Mouse (Mus musculus) midbrain, embryonic 16.5 days (tissue): ENCODE measurements around the gene Ahsg. TPM values are rescaled to one million over a fixed set of nuclear protein-coding genes. Genes with fewer than 3 reads are reported as not detected.

ENCODE experiments used
- ATAC-seq: fragments of 200-750 bp; cut with Nextera tagmentation; 2 replicates; pipeline ENCODE4 v1.8.0; 2017; ENCODE audit warnings: moderate TSS enrichment
- H3K27ac ChIP-seq: fragments of 300-500 bp; sonication (generic); 2 replicates; pipeline ENCODE4 v1.5.1; 2014; ENCODE audit warnings: mild to moderate bottlenecking, low read length, mixed read lengths
- H3K27me3 ChIP-seq: fragments of 300-500 bp; sonication (generic); 2 replicates; pipeline ENCODE4 v1.6.1; 2014; ENCODE audit warnings: low read depth, low read length, mixed read lengths; ENCODE audit not compliant: control insufficient read depth, insufficient read depth
- H3K36me3 ChIP-seq: fragments of 300-500 bp; sonication (generic); 2 replicates; pipeline ENCODE4 v1.6.1; 2014; ENCODE audit warnings: mild to moderate bottlenecking, low read length, moderate library complexity, mixed read lengths; ENCODE audit not compliant: control insufficient read depth, insufficient read depth
- H3K4me1 ChIP-seq: fragments of 300-500 bp; sonication (generic); 2 replicates; pipeline ENCODE4 v1.6.1; 2014; ENCODE audit warnings: mild to moderate bottlenecking, low read length, mixed read lengths; ENCODE audit not compliant: control insufficient read depth, insufficient read depth
- H3K4me2 ChIP-seq: fragments of 300-500 bp; sonication (generic); 2 replicates; pipeline ENCODE4 v1.6.1; 2014; ENCODE audit warnings: mild to moderate bottlenecking, low read length, mixed read lengths
- H3K4me3 ChIP-seq: fragments of 300-500 bp; sonication (generic); 2 replicates; pipeline ENCODE4 v1.5.1; 2014; ENCODE audit warnings: low read depth, mild to moderate bottlenecking, low read length, moderate library complexity, mixed read lengths
- H3K9ac ChIP-seq: fragments of 300-500 bp; sonication (generic); 2 replicates; pipeline ENCODE4 v1.6.1; 2014; ENCODE audit warnings: low read depth, low read length, mixed read lengths
- H3K9me3 ChIP-seq: fragments of 300-500 bp; sonication (generic); replicated peaks from 2 replicates; pipeline ENCODE4 v1.6.1; 2014; ENCODE audit warnings: mild to moderate bottlenecking, low read length, mixed read lengths; ENCODE audit not compliant: control insufficient read depth, poor library complexity, severe bottlenecking
- WGBS: fragments of 180-500 bp; shearing (Covaris S2); extraction: QIAGEN DNeasy Blood & Tissue Kit; methylation state at CpG from one replicate; pipeline ENCODE4 v1.1.7; 2014; 5-methylcytosine and 5-hydroxymethylcytosine counted together
- polyA plus RNA-seq: library from polyadenylated mRNA; unstranded; fragments of >200 nt; fragmentation: Nextera tagmentation; extraction: Ambion mirVana; gene quantifications from 2 replicates; pipeline ENCODE4 v1.2.1, GENCODE M21; 2015

Ahsg gene
- polyA plus RNA-seq = not detected in 2 replicates

DNA sequence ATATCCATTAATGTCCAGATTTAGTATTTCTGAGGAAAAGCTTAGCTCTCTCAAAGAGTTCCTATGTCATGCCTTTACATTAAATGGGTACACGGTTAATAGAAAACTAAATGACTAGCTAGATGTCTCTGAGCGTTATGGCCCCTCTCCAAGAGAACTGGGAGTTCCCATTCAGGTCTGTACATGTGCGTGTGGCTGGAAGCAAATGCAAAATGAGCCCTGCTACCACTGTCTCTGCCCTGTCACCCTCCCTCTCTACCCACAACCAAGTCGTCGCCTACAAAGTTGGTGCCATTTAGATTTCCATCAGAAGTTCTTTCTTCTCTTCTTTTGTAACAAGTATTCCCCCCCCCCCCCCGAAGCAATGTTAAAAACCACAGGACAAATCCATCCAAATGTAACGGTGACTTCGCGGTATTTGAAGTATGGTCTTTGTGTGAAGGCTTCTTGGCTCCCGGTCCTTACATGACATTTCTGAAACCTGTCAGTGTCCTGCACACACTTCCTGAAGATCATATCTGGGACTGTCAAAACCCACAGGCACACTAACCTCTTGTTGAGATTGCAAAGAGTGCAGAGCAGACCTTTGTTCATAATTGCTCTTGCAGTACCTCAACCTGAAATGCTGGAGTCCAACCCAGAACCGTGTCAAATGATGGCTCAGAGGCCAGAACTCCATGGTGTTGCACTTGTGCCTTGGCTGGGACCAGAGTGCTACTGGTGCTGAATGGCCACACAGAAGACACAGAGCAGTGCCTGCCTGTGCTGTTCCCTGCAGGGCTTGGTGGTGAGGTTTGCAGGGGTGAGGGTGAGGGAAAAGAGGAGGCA, at the start of gene Ahsg:
TSS of gene Ahsg (plus strand) at position 595 of the 828 bp plus-strand sequence.
- Histone ChIP-seq H3K27ac (no peak within 1 kb of the TSS), H3K9me3 (no peaks in the 10 kb centered on the region), H3K4me3 (no peak within 1 kb of the TSS), H3K4me2 (no peak within 1 kb of the TSS), H3K9ac (no peak within 1 kb of the TSS), H3K4me1 (no peaks in the 10 kb centered on the region), H3K36me3 (no peaks in the 10 kb centered on the region), H3K27me3 (no peaks in the 10 kb centered on the region)
- ATAC-seq = no peak
- WGBS = 86% methylated on average over 11 of the region's 11 CpGs

- ATAC-seq = no peak
- Histone ChIP-seq H3K36me3 (no peaks in the 10 kb centered on the region), H3K27me3 (no peaks in the 10 kb centered on the region), H3K9me3 (no peaks in the 10 kb centered on the region), H3K4me3 (no peak overlapping the region), H3K9ac (no peak overlapping the region), H3K4me2 (no peak overlapping the region), H3K4me1 (peaks cover 7% of the 10 kb centered on the region), H3K27ac (no peak overlapping the region)
- 93% methylated on average over 5 of the region's 5 CpGs for WGBS
Observed at GRCm38 (mm10) chr16:22842871-22843270, 48.2 kb upstream of the Ahsg start.

DNA sequence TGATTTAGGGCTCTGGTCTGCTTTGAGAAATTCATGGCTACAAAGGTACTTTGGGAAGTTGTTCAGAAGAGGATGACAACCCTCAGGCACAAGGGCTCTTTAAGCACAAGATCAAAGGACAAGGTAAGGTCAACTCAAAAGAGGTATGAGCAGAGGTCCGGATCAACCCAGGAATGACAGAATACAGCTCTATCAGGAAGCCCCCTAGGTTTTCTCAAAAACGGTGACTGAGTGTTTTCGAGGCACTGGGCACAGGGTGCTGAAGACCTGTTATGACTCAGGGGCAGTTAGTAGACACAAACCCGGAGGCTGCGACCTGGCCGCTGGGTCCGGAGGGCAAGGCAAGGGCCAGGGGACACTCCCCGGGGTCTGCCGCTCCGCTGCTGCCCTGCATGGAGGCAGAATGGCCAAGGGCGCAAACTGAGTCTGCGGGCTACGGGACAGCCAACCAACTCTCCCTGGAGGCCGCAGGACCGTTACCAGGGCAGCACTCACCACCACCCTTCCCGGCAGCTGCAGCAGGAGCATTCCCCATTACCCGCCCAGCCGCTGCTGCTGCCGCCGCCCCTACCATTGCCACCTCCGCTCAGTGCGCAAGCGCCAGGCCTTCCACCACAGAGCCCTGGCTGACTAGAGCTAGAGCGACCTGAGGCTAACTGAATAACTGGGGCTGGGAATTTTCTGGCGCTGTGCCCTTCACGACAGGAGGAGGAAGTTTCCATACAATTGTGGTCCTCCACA, 46.8 kb upstream of the Ahsg start:
- peak; percentile 99 for ATAC-seq
- Histone ChIP-seq H3K9me3 (no peaks in the 10 kb centered on the region), H3K27me3 (no peaks in the 10 kb centered on the region), H3K4me3 (peak overlapping the region; percentile 55), H3K4me1 (peaks cover 7% of the 10 kb centered on the region), H3K9ac (peak overlapping the region; percentile 88), H3K4me2 (peak overlapping the region; percentile 86), H3K27ac (peak overlapping the region; percentile 59), H3K36me3 (no peaks in the 10 kb centered on the region)
- WGBS = 8% methylated on average over 26 of the region's 26 CpGs

DNA sequence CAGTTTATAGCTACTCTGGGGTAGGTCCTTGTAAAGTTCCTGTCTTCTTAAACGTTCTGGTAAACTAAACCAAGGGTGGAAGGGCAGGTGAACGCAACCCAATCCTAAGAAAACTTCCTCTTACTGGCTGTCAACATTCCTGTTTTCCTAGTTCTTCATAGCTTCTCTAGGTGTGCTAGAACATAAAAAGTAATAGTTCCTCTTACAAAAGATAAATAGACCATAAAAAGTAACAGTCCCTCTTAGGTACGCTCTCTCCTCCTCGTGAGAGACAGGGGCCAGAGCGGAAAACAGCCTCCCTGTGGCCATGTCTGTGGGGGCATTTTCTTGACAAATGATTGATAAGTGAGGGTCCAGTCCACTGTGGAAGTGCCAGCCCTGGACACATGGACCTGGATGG, 46.2 kb upstream of the Ahsg start:
- H3K9ac ChIP-seq = peak overlapping the region; percentile 88; the same call in 1 of the 2 replicates
- H3K4me3 ChIP-seq = peak overlapping the region; percentile 55
- no peak for ATAC-seq
- no peaks in the 10 kb centered on the region for H3K36me3 ChIP-seq
- peak overlapping the region; percentile 14; the same call in 1 of the 2 replicates for H3K27ac ChIP-seq
- H3K27me3 ChIP-seq = no peaks in the 10 kb centered on the region
- peaks cover 7% of the 10 kb centered on the region for H3K4me1 ChIP-seq
- WGBS = 75% methylated on average over 5 of the region's 5 CpGs
- no peaks in the 10 kb centered on the region for H3K9me3 ChIP-seq
- peak overlapping the region; percentile 86 for H3K4me2 ChIP-seq

GRCm38 (mm10) chr16:22845481-22845880, 45.6 kb upstream of the Ahsg start:
- WGBS = 92% methylated on average over 4 of the region's 4 CpGs
- no peaks in the 10 kb centered on the region for H3K27me3 ChIP-seq
- H3K4me2 ChIP-seq = no peak overlapping the region
- peaks cover 7% of the 10 kb centered on the region for H3K4me1 ChIP-seq
- H3K9ac ChIP-seq = no peak overlapping the region
- H3K36me3 ChIP-seq = no peaks in the 10 kb centered on the region
- H3K27ac ChIP-seq = no peak overlapping the region
- no peak for ATAC-seq
- H3K4me3 ChIP-seq = no peak overlapping the region
- H3K9me3 ChIP-seq = no peaks in the 10 kb centered on the region

GRCm38 (mm10) chr16:22847686-22848085, 43.4 kb upstream of the Ahsg start:
- no peak for ATAC-seq
- H3K27me3 ChIP-seq = no peaks in the 10 kb centered on the region
- 83% methylated on average over 1 of the region's 1 CpGs for WGBS
- peaks cover 7% of the 10 kb centered on the region for H3K4me1 ChIP-seq
- H3K4me3 ChIP-seq = no peak overlapping the region
- H3K9ac ChIP-seq = no peak overlapping the region
- no peaks in the 10 kb centered on the region for H3K9me3 ChIP-seq
- H3K36me3 ChIP-seq = no peaks in the 10 kb centered on the region
- H3K4me2 ChIP-seq = no peak overlapping the region
- no peak overlapping the region for H3K27ac ChIP-seq

- no peaks in the 10 kb centered on the region for H3K9me3 ChIP-seq
- peaks cover 7% of the 10 kb centered on the region for H3K4me1 ChIP-seq
- no peaks in the 10 kb centered on the region for H3K36me3 ChIP-seq
- 85% methylated on average over 1 of the region's 1 CpGs for WGBS
- no peak overlapping the region for H3K27ac ChIP-seq
- no peak overlapping the region for H3K9ac ChIP-seq
- H3K4me3 ChIP-seq = no peak overlapping the region
- no peak for ATAC-seq
- no peaks in the 10 kb centered on the region for H3K27me3 ChIP-seq
- no peak overlapping the region for H3K4me2 ChIP-seq
Observed at GRCm38 (mm10) chr16:22848331-22848730, 42.7 kb upstream of the Ahsg start.

DNA sequence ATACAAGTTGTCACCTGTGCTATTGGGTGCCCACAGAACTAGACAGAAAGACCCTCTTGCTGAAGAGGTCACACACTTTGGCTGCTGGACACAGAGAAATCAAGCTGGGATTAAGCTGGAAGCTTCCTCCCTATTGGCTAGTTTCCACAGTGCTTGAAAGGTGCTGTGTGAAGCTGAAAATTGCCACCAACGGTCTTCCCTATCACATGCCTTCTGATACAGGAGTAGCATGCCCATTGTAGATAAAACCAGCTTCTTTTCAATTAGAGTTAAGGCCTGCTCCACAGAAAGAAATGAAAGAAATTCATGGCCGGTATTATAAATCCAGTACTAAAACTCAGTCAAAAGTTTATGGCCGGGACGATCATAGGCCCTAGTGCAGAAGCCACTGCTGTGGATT, 38.4 kb upstream of the Ahsg start:
- no peak for ATAC-seq
- Histone ChIP-seq H3K4me2 (no peak overlapping the region), H3K4me1 (peaks cover 6% of the 10 kb centered on the region), H3K4me3 (no peak overlapping the region), H3K27me3 (no peaks in the 10 kb centered on the region), H3K9me3 (no peaks in the 10 kb centered on the region), H3K36me3 (no peaks in the 10 kb centered on the region), H3K9ac (no peak overlapping the region), H3K27ac (no peak overlapping the region)
- WGBS = 93% methylated on average over 4 of the region's 4 CpGs

- Histone ChIP-seq H3K4me3 (peak overlapping the region; percentile 54), H3K4me2 (peak overlapping the region; percentile 76), H3K27me3 (no peaks in the 10 kb centered on the region), H3K36me3 (no peaks in the 10 kb centered on the region), H3K9ac (peak overlapping the region; percentile 52), H3K4me1 (peaks cover 13% of the 10 kb centered on the region), H3K27ac (peak overlapping the region; percentile 58; the same call in 1 of the 2 replicates), H3K9me3 (no peaks in the 10 kb centered on the region)
- no peak for ATAC-seq
- 12% methylated on average over 9 of the region's 9 CpGs for WGBS
Observed at GRCm38 (mm10) chr16:22856773-22857172, 34.3 kb upstream of the Ahsg start.
